39 mouse cellular contexts compared by ENCODE assay signal in genomic region chr11:53588279-53588678, GRCm38 (mm10). TPM values are rescaled to one million over a fixed set of nuclear protein-coding genes. Genes with fewer than 3 reads are reported as not detected.
"Had no signal": no experiment of that assay in that cellular context is flagged by ENCODE, and none has a peak within 500 bp of the region (broad histone marks: within the 10 kb centered on the region; RNA-seq: fewer than 3 reads in every experiment).

No protein-coding gene starts in this region.

- DNase-seq: cerebellum, adult 9-10 months; cerebellum, adult 9-11 months; cerebellum, postnatal 10 days; cerebellum, postnatal 14 days; cerebellum, postnatal 25 days; cerebellum, postnatal 36 days; embryo, embryonic 11 days; forebrain, postnatal 0 days; gastrocnemius, adult 2 months; gastrocnemius, postnatal 10 days; gastrocnemius, postnatal 14 days; gastrocnemius, postnatal 25 days; gastrocnemius, postnatal 36 days; heart, adult 11 months; heart, adult 18-20 months; heart, adult 2 months had no signal

- H3K9ac ChIP-seq: embryonic facial prominence, embryonic 12.5 days; embryonic facial prominence, embryonic 13.5 days; embryonic facial prominence, embryonic 15.5 days; forebrain, embryonic 12.5 days; forebrain, embryonic 13.5 days; forebrain, embryonic 15.5 days; forebrain, postnatal 0 days had no signal

- H3K4me1 ChIP-seq: embryonic facial prominence, embryonic 10.5 days; embryonic facial prominence, embryonic 12.5 days; embryonic facial prominence, embryonic 13.5 days; embryonic facial prominence, embryonic 15.5 days; forebrain, embryonic 10.5 days; forebrain, embryonic 12.5 days; forebrain, embryonic 13.5 days; forebrain, embryonic 15.5 days had no signal

- H3K27ac ChIP-seq: embryonic facial prominence, embryonic 10.5 days; embryonic facial prominence, embryonic 12.5 days; embryonic facial prominence, embryonic 13.5 days; embryonic facial prominence, embryonic 15.5 days; forebrain, embryonic 10.5 days; forebrain, embryonic 12.5 days; forebrain, embryonic 13.5 days; forebrain, embryonic 15.5 days; gastrocnemius, adult 2 months; heart, adult 2 months had no signal

- H3K27me3 ChIP-seq: embryonic facial prominence, embryonic 12.5 days; embryonic facial prominence, embryonic 13.5 days; embryonic facial prominence, embryonic 15.5 days; forebrain, embryonic 12.5 days; forebrain, embryonic 13.5 days; forebrain, embryonic 15.5 days had no signal

- H3K4me2 ChIP-seq: embryonic facial prominence, embryonic 12.5 days; embryonic facial prominence, embryonic 13.5 days; embryonic facial prominence, embryonic 15.5 days; forebrain, embryonic 12.5 days; forebrain, embryonic 13.5 days; forebrain, embryonic 15.5 days had no signal

- H3K4me3 ChIP-seq: embryonic facial prominence, embryonic 10.5 days; embryonic facial prominence, embryonic 12.5 days; embryonic facial prominence, embryonic 13.5 days; embryonic facial prominence, embryonic 15.5 days; erythroblast, embryonic 14.5 days; forebrain, embryonic 10.5 days; forebrain, embryonic 12.5 days; forebrain, embryonic 13.5 days; forebrain, embryonic 15.5 days; gastrocnemius, adult 2 months; heart, adult 2 months had no signal

- H3K9me3 ChIP-seq: embryonic facial prominence, embryonic 10.5 days; embryonic facial prominence, embryonic 12.5 days; embryonic facial prominence, embryonic 13.5 days; embryonic facial prominence, embryonic 15.5 days; forebrain, embryonic 10.5 days; forebrain, embryonic 12.5 days; forebrain, embryonic 13.5 days; forebrain, embryonic 15.5 days had no signal

RNA-seq across cellular contexts. Expression of gene Il4, which starts 30.2 kb away (rescaled TPM):
- total RNA-seq: forebrain, postnatal 0 days; gastrocnemius, adult 18-20 months; gastrocnemius, adult 2 months; gastrocnemius, adult 8-10 months; gastrocnemius, postnatal 10 days; gastrocnemius, postnatal 14 days; gastrocnemius, postnatal 25 days; gastrocnemius, postnatal 36 days; heart, adult 18-20 months; heart, adult 2 months; heart, adult 8-10 months had no signal
- polyA plus RNA-seq: cortical plate, adult 2 months; erythroblast, embryonic 14.5 days; frontal cortex, adult 2 months; gonadal fat pad, adult 2 months had no signal

RNA-seq across cellular contexts. Expression of gene Il13, which starts 46.2 kb away (rescaled TPM):
- total RNA-seq: common myeloid progenitor, adult 5-6 weeks; forebrain, postnatal 0 days; gastrocnemius, adult 18-20 months; gastrocnemius, adult 2 months; gastrocnemius, adult 8-10 months; gastrocnemius, postnatal 10 days; gastrocnemius, postnatal 14 days; gastrocnemius, postnatal 25 days; gastrocnemius, postnatal 36 days; gastrocnemius, postnatal 4 days; granulocyte monocyte progenitor cell, adult 5-6 weeks; heart, adult 18-20 months; heart, adult 2 months; heart, adult 8-10 months had no signal
- polyA plus RNA-seq: cortical plate, adult 2 months; embryonic facial prominence, embryonic 10.5 days; embryonic facial prominence, embryonic 11.5 days; embryonic facial prominence, embryonic 12.5 days; embryonic facial prominence, embryonic 13.5 days; embryonic facial prominence, embryonic 14.5 days; embryonic facial prominence, embryonic 15.5 days; erythroblast, embryonic 14.5 days; forebrain, embryonic 10.5 days; forebrain, embryonic 11.5 days; forebrain, embryonic 12.5 days; forebrain, embryonic 13.5 days; forebrain, embryonic 14.5 days; forebrain, embryonic 15.5 days; forebrain, embryonic 16.5 days; forebrain, postnatal 0 days; frontal cortex, adult 2 months; heart, adult 2 months had no signal
